ENCODE assay signal across 9 mouse cellular contexts in the genomic region with DNA sequence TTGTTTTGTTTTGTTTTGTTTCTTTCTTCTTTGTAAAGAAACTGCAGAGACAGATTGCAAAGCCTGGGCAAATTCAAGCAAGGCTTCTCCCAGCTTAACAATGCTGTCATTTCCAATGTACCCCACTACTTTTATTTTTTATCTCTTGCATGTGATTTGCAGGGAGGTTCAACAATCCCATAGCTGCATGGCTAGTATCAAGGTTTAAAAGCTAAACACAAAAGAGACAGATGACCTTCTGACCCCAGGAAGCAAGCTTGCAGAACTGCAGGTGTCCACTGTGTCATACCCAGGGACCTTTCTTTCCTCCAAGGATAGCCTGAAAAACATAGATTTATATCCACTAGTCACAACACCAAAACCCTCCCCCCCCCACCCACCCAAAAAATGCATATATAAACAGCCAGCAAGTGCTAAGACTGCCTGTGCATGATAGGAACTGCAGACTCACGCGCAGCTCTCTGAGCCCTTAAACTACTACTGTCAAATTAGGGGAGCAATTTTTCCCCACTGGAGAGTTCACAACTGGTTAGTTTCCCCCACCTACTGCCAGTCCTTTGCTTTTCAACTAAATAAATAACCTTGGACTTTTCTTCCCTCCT.
A peak's percentile ranks its signal among the peaks of the same experiment; 100 is the strongest.
DNase-seq lines count a peak whose midpoint lies in the region; ATAC-seq and TF ChIP-seq lines count a peak whose summit lies in the region.
"Had no signal": no experiment of that assay in that cellular context is flagged by ENCODE, and none has a peak within 500 bp of the region (broad histone marks: within the 10 kb centered on the region; RNA-seq: fewer than 3 reads in every experiment).

No protein-coding gene starts in this region.

- TF ChIP-seq EP300 in liver, postnatal 0 days (IDR thresholded peaks at IDR 0.05; ENCODE audit: low read depth) = no peak

- intact Hi-C loops in gastrocnemius, adult 2 months (cut with DNase I) = loop anchor here (5.0 to 10.0 kb wide), 5 partner anchors 78 to 944 kb away; no protein-coding TSS in a partner anchor

- no peak for DNase-seq in gastrocnemius, adult 2 months
- no peak for DNase-seq in gastrocnemius, postnatal 4 days (ENCODE audit: low spot score in 2 of 2)
- DNase-seq in embryo, embryonic 10 days (ENCODE audit: low spot score) = peak; percentile 61
- DNase-seq in hindbrain, embryonic 11.5 days (ENCODE audit: low spot score) = no peak
- no peak for DNase-seq in liver, postnatal 0 days
- no peak for DNase-seq in spleen, postnatal 14 days (ENCODE audit: low spot score in 2 of 2)
- DNase-seq in adrenal gland, postnatal 4 days (ENCODE audit: low spot score in 2 of 2) = no peak

- no peaks in the 10 kb centered on the region for H3K9me3 ChIP-seq in hindbrain, embryonic 11.5 days (ENCODE audit: control insufficient read depth, low read length)
- no peaks in the 10 kb centered on the region for H3K9me3 ChIP-seq in liver, postnatal 0 days (ENCODE audit: low read length)

- no peak overlapping the region for H3K9ac ChIP-seq in hindbrain, embryonic 11.5 days (ENCODE audit: low read depth, low read length)
- H3K9ac ChIP-seq in liver, postnatal 0 days (replicated peaks) = no peak overlapping the region

- H3K27ac ChIP-seq in gastrocnemius, adult 2 months = peak overlapping the region; percentile 100
- H3K27ac ChIP-seq in hindbrain, embryonic 11.5 days (ENCODE audit: low read depth, low read length) = no peak overlapping the region; the same call in 1 of the 2 replicates
- H3K27ac ChIP-seq in liver, postnatal 0 days (ENCODE audit: low read depth) = peak overlapping the region; percentile 62
- H3K27ac ChIP-seq: macrophage had no signal

- peak overlapping the region; percentile 98 for H3K4me3 ChIP-seq in gastrocnemius, adult 2 months
- 0 out of 2 replicates have a peak overlapping the region, but pooled peaks have one; percentile 1 for H3K4me3 ChIP-seq in hindbrain, embryonic 11.5 days (ENCODE audit: low read depth, low read length)
- H3K4me3 ChIP-seq in liver, postnatal 0 days (ENCODE audit: low read depth, low read length) = peak overlapping the region; percentile 7; the same call in 1 of the 2 replicates

- no peaks in the 10 kb centered on the region for H3K36me3 ChIP-seq in hindbrain, embryonic 11.5 days (ENCODE audit: control insufficient read depth, insufficient read depth, low read length)
- no peaks in the 10 kb centered on the region for H3K36me3 ChIP-seq in liver, postnatal 0 days (replicated peaks; ENCODE audit: insufficient read depth, low read length)

- peak overlapping the region; percentile 98 for H3K4me2 ChIP-seq in hindbrain, embryonic 11.5 days (replicated peaks; ENCODE audit: low read depth, low read length)
- peak overlapping the region; percentile 75 for H3K4me2 ChIP-seq in liver, postnatal 0 days (ENCODE audit: low read depth, low read length)

- H3K4me1 ChIP-seq in hindbrain, embryonic 11.5 days (replicated peaks; ENCODE audit: control insufficient read depth, insufficient read depth, low read length) = peaks cover 2% of the 10 kb centered on the region; the same call in 1 of the 2 replicates
- 0 out of 2 replicates have a peak, but pooled peaks cover 5% of the 10 kb centered on the region for H3K4me1 ChIP-seq in liver, postnatal 0 days (ENCODE audit: insufficient read depth)

- WGBS in hindbrain, embryonic 11.5 days = 29% methylated on average over 2 of the region's 2 CpGs
- 66% methylated on average over 2 of the region's 2 CpGs for WGBS in liver, postnatal 0 days (ENCODE audit: insufficient replicate concordance)

- no peak for ATAC-seq in hindbrain, embryonic 11.5 days (ENCODE audit: low FRiP score)
- ATAC-seq in liver, postnatal 0 days = no peak
- no peak for ATAC-seq in megakaryocyte, adult 5-6 weeks (ENCODE audit: poor library complexity, severe bottlenecking)

- no peaks in the 10 kb centered on the region; the same call in 1 of the 2 replicates for H3K27me3 ChIP-seq in hindbrain, embryonic 11.5 days (ENCODE audit: control insufficient read depth, insufficient read depth, low read length)
- peaks cover 33% of the 10 kb centered on the region for H3K27me3 ChIP-seq in liver, postnatal 0 days (ENCODE audit: insufficient read depth, low read length)

- no peak for TF ChIP-seq CTCF in gastrocnemius, adult 2 months (IDR thresholded peaks at IDR 0.05)
- TF ChIP-seq CTCF in liver, postnatal 0 days (IDR thresholded peaks at IDR 0.05; ENCODE audit: low read depth) = no peak

Comparison
In these comparisons a context has a peak if more than half of its experiments do, and no peak if none do; other contexts are left out.
1. H3K4me3 ChIP-seq: peak in every context shown above with its lines; median percentile 98 in gastrocnemius, adult 2 months; 7 in liver, postnatal 0 days; 1 in hindbrain, embryonic 11.5 days.